Mouse (Mus musculus) urinary bladder, postnatal 10 days (tissue): ENCODE measurements at regions not wholly inside any gene's neighbourhood (a gene's known extent, or its start where the extent isn't known, plus 50 kb on each side); places are given as distances from the start of the nearest gene placed in this dataset.
"Not testable (repeated sequence)": the region's sequence is repeated elsewhere in the genome, so short reads cannot be mapped to it uniquely, and the experiment has no call there.

ENCODE experiments used
- DNase-seq: peaks from one replicate; pipeline ENCODE4 v3.0.0; 2022; ENCODE audit warnings: low spot score

DNA sequence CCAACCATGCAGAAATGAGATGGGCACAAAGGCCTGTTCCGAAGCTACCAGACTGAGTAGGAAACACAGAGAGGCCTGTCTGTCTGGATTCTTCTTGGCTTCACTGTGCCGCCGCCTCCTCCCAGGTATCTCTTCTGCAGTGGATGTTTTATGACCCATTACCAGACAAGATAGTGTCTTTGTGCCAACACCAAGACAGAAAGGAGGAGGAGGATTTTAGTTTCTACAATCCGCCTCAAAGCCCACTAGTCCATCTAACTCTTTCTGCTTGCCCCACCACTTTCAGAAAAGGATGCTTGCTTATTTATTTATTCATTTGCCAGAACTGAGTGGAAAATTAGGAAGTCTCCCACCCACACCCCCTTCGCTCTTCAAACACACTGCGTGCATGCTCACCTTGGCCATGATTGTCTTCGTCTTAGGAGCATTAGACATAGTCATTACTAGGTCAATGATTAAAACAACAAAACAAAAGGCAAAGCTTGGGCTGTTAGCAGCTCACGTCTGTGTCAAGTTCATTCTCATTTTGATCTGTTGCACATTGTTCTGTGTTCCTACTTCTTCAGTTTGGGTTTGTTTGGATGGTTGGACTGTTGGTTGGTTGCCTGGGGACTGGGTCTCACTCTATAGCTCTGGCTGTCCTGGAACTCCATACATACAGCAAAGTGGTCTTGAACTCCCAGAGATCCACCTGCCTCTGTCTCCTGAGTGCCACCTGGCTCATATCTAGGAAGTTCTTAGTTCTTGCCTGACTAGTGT is 61.7 kb upstream of the Cpm start:
- DNase-seq, result no peak

DNA sequence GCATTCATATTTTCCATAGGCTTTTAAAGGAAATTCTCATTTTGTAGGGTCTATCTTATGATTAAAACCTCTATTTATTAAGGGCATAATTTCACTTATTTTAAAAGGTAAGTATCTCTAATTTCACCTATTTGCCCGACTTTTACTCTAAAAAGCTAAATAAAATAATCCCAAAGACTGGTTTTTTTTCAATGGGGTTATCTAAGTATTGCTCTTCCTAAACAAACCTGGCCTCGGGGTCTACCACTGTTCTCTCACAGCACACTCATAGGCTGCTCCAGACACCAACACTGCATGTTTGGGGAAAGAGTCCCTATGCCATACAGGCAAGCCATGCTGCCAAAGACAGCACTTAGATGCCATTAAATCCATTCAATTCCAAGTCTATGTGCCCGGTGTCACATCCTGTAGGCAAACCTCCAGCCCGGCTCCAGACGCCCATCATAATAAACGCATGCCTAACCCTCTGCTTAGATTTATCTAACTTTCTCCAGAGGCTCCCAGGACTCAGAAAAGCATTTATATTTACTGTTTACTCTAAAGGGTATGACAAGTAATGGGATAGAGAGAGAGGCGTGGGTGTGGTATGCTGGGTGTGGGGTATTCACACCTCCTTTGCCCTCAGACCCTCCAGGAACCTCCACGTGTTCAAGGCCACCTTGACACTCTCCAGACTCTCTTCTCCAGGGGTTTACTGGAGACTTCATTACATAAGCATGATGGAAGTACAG is 62.5 kb upstream of the Cpm start:
- no peak for DNase-seq

DNA sequence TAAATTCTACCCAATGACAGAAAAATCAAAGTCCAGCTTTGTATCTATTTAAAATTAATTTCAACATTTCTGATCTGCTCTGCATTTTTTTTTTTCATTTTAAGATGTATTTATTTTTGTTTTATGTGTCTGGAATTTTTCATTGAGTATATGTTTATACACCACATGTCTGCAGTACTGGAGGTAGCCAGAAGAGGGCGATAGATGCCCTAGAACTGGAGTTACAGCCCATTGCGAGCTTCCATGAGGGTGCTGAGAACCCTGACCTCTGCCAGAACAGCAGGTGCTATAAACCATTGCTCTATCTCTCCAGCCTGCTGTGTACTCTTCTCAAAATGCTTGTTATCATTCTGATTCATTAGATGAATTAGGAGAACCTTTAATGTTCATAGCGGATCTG is 63.1 kb upstream of the Cpm start:
- DNase-seq, result no peak

DNA sequence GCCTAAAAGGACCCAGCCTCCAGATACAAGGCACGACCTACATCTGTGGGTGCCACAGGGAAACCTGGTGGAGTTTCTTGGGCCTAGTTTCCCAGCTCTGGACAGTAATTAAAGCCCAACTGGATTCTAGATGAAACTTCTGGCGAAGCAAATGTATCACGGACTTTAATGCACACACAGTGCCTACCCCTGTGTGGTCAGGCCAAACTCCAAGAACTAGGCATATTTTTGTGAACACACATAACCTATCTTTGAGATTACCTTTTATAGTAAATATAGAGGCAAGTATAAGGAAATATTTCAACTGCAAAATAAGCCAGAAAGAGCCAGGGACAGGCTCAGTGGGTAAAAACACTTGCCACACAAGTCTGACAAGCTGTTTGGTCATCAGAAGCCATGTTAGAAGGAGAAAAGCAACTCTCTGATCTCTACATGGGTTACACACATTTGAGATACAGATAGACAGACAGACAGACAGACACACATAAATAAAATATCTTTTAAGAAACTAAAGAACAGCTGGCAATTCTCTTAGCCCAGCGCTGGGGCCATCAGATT is 63.7 kb upstream of the Cpm start:
- no peak for DNase-seq

DNA sequence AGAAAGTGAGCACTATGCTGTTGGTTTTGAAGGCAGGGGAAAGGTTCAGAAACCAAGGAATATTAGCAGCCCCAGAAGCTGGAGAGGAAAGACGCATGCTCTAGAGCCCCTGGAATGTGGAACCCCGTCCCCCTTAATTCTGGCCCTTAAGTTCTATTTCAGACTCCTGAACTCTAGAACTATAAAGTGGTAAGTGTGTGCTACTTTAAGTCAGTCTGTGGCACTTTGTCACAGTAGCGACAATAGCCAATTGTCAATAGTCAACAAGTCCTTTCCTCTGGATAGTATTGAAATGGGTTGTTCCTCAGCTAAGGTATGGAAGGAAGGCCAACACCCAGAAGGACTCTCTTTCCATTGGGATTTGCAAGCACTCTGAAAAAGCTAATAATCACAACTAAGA is 64.2 kb upstream of the Cpm start:
- no peak for DNase-seq

DNA sequence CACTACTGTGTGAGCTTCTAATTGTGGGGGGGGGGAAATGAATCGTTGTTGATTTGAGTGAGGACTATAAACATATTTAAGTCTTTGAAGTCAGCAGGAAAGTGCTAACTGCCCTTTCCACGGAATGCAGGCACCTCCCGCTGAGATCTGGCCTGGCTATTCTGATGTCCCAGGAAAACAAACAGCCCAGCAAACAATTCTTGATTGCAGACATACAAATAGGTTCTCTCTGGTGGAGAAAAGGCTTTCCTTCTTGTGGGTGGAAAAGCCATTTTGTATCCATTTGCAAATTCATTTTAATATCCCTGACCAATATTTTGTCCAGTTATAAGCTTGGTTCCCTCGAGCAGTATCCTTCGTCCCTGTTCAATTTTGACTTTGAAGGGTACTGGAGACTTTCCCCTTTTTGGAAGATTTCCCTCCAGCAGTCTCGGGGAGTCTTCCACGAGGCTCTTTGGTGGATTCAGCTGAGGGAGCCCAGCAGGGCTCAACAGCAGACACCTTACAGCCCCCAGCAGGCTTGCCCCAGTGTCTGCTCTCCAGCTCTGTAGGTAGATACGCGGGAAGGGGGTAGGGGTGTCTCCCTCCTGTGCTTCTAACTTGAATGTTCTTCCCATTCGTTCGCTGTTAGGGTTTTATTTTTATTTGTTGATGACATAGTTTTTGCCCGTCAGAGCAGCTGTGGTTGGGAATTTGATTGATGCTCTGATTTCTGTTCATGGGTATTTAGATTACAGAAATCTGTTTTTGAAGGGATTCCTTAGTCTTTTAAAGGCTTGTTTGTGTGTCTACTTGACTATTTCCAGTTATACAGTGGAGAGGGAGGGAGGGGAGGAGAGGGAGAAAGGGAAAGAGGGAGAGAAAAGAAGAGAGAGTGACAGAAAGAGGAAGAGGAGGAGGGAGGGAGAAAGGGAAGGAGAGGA is 64.9 kb upstream of the Cpm start:
- no peak for DNase-seq

DNA sequence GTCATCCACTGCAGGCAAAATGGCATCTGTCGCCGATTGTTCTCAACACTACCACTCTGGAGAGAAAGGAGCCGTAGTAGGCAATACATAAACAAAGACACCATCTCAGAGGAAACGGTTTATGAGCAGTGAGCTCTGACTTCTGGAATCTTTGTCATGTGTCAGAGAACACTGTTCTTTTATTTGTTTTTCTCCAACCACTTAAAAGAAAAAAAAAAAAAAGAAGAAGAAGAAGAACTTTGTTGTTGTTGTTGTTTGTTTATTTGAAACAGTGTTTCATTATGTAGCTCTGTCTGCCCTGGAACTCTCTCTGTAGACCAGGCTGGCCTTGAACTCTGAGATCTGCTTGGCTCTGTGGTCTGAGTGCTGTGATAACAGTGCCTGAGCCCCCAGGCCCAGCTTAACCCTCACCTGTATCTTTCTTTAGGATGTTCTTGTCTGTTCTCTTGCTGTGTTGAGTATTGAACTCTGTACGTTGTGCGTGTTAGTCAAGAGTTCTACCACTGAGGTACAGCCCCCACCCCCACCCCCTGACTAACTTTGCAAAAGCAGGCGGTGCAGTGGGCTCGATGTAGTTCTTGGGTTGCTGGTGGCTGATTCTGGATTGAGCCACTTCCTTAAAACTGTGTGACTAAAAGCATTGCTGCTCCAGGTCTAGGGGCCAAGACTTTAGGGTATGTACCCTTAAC is 65.7 kb upstream of the Cpm start:
- no peak for DNase-seq

DNA sequence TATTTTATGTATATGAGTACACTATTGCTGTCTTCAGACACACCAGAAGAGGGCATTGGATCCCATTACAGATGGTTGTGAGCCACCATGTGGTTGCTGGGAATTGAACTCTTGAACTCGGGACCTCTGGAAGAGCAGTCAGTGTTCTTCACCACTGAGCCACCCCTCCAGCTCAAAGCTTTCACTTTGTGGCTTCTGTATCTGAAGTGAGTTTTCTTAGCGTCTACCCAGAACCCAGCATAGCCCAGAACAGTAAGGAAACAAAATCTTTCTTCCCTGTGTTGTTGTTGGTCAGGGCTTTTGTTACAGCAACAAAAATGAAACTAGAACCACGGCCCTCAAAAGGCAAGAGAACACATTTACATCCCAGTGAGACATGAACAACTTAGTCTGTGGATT is 66.5 kb upstream of the Cpm start:
- DNase-seq, result not testable (repeated sequence)

DNA sequence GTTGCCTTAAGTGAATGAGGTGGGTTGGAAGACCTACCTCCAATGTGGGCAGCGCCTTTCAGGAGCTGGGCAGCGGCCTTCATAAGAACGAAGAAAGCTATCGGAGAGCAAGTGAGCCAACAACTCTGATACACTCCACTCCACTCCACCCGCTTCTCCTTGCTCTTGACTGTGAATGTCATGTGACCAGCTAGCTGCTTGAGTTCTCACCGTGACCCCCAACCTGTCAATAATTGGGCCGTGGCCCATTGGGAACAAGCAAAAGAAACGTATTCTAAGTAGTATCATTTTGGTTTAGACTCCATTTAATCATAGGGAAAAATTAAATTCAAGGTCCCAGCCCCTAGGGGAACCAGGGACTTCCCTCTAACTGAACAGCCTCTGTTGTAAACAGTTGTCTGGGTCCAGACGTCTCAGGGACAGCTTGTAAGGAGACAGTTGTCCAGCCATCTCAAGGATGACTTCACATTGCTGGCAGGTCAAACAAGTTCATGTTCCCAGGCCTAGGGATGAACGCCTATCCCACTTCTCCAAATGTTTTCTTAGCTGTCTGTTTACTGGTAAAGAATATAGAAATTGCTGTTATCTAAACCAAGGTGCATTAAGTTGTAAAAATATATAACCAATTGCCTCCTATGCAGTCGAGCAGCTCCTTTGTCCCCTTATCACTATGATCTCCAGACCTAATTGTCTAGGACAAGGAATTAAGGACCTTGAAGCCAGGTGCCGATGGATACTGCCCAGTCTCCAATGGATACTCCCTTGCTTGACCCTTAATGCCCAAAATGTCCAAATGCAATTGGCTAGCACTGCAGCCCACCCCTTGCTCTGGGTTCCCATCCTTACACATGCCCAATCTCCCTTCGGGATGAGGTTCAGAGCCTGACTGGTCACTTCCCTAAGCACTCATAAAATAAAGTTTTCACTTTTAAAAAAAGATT is 67.1 kb upstream of the Cpm start:
- no peak for DNase-seq

DNA sequence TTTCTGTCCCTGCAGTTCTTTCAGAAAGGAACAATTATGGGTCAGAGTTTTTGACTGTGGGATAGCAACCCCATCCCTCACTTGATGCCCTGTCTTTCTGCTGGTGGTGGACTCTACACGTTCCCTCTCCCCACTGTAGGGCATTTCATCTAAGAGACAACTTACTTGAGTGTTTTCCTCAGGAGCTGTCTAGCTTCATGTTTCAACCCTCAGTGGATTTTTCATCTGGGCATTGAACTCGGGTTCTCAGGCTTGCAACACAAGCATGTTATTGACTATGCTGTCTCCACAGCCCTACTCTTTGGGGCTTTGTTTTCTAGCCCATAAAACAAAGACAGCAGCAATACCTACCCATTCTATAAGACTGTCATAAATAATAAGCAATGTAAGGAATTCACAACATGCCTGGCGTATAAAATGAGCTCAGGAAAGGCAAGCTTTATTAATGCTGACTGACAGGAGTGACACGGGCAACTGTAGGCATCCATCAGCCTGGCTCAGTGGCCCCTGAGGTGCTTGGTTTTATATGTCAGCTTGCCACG is 68.0 kb upstream of the Cpm start:
- no peak for DNase-seq

DNA sequence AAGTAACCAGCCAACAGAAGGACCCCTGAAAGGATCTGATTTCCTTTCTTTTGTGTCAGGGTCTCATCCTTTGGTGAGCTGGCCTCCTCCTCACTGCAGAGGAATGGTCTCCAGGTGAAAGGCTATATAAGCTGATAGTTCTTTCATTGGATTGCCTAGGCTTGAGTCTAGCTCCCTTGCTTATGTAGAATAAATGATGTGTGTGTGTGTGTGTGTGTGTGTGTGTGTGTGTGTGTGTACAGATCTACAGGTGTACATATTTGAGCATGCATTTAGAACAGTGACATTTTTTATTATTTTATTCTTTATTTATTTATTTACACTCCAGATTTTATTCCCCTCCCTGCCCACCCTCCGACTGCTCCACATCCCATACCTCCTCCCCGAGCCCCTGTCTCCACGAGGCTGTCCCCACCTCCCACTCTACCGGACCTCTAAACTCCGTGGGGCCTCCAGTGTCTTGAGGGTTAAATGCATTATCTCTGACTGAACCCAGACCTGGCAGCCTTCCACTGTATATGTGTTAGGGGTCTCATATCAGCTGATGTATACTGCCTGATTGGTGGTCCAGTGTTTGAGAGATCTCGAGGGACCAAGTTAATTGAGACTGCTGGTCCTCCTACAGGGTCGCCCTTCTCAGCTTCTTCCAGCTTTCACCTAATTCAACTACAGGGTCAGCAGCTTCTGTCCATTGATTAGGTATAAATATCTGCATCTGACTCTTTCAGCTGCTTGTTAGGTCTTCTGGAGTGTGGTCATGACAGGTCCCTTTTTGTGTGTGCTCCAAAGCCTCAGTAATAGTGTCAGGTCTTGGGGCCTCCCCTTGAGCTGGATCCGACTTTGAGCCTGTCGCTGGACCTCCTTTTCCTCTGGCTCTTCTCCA is 68.7 kb upstream of the Cpm start:
- no peak for DNase-seq

DNA sequence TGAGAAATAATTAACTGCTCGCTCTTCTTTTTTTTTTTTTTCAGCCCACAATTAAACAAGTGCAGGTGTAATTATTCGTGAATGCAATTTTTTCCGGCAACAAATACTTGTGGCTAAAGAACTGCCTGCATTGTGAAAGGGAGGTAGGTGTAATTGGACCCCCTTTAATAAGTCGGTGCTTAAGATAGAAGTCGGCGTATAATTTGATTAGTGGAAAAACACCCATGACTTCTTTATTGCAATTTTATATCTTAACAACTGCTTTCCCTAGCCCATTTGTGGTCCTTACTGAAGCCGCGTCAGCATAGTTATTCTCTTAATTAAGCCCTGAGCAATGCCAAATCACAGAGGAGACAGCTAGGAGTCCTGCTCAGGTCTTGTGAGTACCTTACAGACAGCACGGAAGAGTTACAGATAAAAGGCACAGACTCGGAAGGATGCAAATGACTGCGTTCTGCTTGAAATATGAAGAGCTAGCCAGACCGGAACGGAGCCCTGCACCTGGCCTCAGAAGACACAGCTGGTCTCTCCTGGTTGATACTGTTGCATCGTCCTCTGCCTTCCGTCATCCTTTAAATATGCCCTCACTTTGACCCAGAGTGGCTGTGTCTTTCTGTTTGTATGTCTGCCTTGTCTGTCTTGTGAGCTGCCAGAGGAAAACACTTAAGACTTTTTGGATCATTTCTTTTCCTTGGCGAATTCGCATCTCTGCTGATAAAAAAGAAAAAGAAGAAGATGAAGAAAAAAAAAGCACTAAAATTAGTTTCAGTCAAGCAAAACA is 69.5 kb upstream of the Cpm start:
- no peak for DNase-seq

DNA sequence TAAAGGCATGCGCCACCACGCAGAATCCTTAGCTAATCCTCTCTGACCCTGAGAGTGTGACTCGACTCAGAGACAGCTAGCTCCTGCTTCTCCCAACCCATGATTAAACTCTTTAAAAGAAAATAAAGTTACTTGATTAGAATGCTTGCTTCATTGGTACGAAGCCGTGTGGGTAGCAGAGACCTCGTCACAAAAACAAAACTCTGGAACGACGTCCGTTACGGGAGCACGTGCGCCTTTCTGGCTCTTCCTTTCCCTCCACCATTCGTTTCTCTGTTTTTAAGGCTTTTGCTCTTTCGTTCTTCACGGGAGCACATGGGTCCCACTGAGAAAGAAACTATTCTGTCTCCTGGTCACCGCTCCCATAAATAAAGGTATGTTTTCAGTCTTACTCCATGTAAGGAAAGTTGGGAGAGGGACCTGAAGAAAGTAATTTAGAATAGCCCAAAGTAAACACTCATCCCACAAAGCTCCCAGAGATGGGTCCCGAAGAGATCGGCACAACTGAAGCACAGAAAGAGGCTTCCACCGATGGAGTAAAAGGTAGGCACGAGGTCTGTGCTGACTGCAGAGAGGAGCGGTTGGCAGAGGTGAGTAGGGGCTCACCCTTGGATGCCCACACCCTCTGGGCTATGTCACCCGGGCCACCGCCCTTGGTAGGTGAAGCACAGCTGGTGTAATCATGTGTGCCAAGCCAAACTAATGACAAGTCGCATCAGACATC is 70.2 kb upstream of the Cpm start:
- DNase-seq, result no peak

DNA sequence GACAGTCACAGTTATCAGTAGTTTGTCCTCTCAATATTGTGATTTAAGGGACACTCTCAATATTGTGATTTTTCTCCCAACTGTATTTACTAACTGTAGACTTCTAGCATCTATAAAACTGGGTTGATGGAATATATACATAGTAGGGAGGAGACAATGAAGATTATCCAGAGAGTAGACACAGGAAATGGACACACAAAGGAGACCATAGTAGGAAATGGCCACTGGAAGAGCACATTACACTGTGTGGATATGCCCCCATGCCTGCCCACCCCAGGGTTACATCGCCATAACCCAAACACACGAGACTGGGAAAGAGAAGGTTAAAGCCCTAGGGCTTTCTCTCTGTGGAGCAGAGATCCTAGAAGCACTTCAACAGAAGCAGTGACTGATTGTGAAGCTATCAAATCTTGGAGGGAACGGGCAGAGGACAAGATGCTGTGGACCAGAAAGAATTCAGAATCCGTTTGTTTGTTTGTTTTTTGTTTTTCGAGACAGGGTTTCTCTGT is 71.0 kb upstream of the Cpm start:
- DNase-seq, result no peak

DNA sequence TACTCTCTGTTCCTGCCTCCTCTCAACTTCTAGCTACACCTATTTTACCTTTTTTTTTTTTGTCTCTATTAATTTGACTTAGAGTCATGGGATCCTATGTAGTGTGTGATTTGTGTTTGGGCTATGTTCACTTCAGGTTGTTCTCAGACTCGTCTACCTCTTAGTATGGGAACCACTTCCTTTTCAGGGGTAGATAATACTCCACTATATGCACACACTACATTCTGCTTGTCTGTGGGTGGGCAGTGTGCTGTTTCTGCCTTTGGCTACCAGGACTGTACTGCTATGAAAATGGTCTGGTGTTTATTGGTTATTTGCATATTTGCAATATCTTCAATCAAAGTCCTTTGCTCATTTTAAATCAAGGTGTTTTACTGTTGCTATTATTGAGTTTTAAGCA is 71.6 kb upstream of the Cpm start:
- DNase-seq, result no peak

DNA sequence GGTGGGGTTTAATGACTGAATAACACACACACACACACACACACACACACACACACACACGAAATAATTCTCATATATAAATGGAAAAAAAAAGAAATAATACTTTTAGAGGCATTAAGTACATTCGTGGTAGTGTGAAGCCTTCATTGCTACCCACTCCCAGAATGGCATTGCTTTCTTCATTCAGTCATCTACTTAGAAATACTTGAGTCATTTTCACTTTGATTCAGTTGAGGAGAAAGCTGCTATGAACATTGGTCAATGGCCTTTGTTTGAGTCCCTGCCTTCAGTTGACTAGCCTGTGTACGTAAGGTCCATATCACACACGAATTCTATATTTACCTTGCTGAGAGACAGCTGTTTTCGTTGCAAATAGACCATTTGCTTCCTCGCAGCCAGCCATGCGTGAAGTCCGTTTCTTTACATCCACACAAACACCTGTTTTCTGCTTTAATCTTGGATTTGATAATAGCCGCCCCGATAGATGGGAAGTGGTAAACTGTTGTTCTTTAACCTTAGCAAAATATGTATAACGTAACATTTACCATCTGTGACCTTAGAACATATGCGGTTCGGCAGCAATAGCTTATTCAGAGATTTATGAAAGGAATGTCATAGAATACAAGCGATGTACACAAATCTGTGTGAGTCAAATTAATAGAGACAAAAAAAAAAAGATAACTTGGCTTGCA is 72.3 kb upstream of the Cpm start:
- DNase-seq, result no peak
